Mouse (Mus musculus) CH12.LX (cell line): ENCODE measurements around the gene Esam.

Experiments used
- CTCF ChIP-seq, 2 experiments: IDR thresholded peaks in 1 of 2; conservative IDR thresholded peaks in 1 of 2; 2 replicates each; pipeline ENCODE4 v1.5.1; 2011 to 2012; ENCODE audit warnings: low read depth in 2 of 2, low read length in 2 of 2, improper control_type of control experiment in 1 of 2, inconsistent platforms in 1 of 2, mild to moderate bottlenecking in 1 of 2, moderate library complexity in 1 of 2
- EP300 ChIP-seq: IDR thresholded peaks from 2 replicates; pipeline ENCODE4 v1.6.1; 2011; ENCODE audit warnings: low read length, improper control_type of control experiment
- HCFC1 ChIP-seq: IDR thresholded peaks from 2 replicates; pipeline ENCODE4 v1.6.1; 2012; ENCODE audit warnings: low read depth, mild to moderate bottlenecking, inconsistent platforms, low read length, improper control_type of control experiment
- MAZ ChIP-seq: IDR thresholded peaks from 2 replicates; pipeline ENCODE4 v1.6.1; 2012; ENCODE audit warnings: low read depth, mild to moderate bottlenecking, inconsistent platforms, low read length, improper control_type of control experiment, moderate library complexity
- POLR2A ChIP-seq: IDR thresholded peaks from 2 replicates; pipeline ENCODE4 v1.6.1; 2011; ENCODE audit warnings: low read depth, mild to moderate bottlenecking, improper control_type of control experiment, low read length

- TF ChIP-seq CTCF (conservative IDR thresholded peaks at IDR 0.05 in 1 of 2, IDR thresholded peaks at IDR 0.05 in 1 of 2; ENCODE audit: low read depth in 2 of 2, low read length in 2 of 2) (no peak), EP300 (no peak), POLR2A (no peak), HCFC1 (no peak), MAZ (no peak)
Observed at GRCm38 (mm10) chr9:37488041-37488440, 39.8 kb upstream of the Esam start.
